Mouse (Mus musculus) pancreas, adult 10 weeks (tissue): ENCODE measurements around the gene Olfr5. TPM values are rescaled to one million over a fixed set of nuclear protein-coding genes. Genes with fewer than 3 reads are reported as not detected.

ENCODE experiments used
- polyA plus RNA-seq: library from polyadenylated mRNA; stranded (reverse); fragments of 350-450 nt; fragmentation: Illumina TruSeq; extraction: RNeasy Lipid Tissue Mini Kit (QIAGEN cat#74804); gene quantifications from one replicate; pipeline ENCODE4 v1.2.3, GENCODE M21; 2015; ENCODE audit warnings: low read depth, low replicate concordance; ENCODE audit not compliant: insufficient read depth

The Olfr5 gene
- not detected for polyA plus RNA-seq

GRCm38 (mm10) chr7:6486841-6487240 lies at the start of gene Olfr5:
Gene Olfr5, minus strand, starts transcription at chr7:6486941.

GRCm38 (mm10) chr7:6522850-6523249 lies 36.1 kb upstream of the Olfr5 start, which contains the start of gene Olfr1349:
Gene Olfr1349, minus strand, starts transcription at chr7:6522950.

GRCm38 (mm10) chr7:6508648-6509047 lies 21.9 kb upstream of the Olfr5 start, which contains the start of gene Olfr1348:
Gene Olfr1348, minus strand, starts transcription at chr7:6508748.

GRCm38 (mm10) chr7:6499655-6500054 lies 12.9 kb upstream of the Olfr5 start, which contains the start of gene Olfr1347:
Gene Olfr1347, minus strand, starts transcription at chr7:6499755.

GRCm38 (mm10) chr7:6466951-6467350 lies 19.8 kb downstream of the Olfr5 start, which contains the start of gene Olfr1346:
Gene Olfr1346, plus strand, starts transcription at chr7:6467101.

GRCm38 (mm10) chr7:6455868-6456267 lies 30.9 kb downstream of the Olfr5 start, which contains the start of gene Olfr1336:
Gene Olfr1336, plus strand, starts transcription at chr7:6456168.

GRCm38 (mm10) chr7:6438388-6438787 lies 48.4 kb downstream of the Olfr5 start, which contains the start of gene Olfr1344:
Gene Olfr1344, plus strand, starts transcription at chr7:6438688.

Other genes starting within 250 kb of the Olfr5 start
- gene Epp13, start 234.2 kb downstream of the Olfr5 start, polyA plus RNA-seq = not detected
- gene Zfp667, start 200.4 kb downstream of the Olfr5 start, polyA plus RNA-seq = 2.5 TPM
- 0.31 TPM for gene Zfp583, start 155.7 kb downstream of the Olfr5 start, polyA plus RNA-seq
- gene Gm3854, start 143.2 kb downstream of the Olfr5 start, polyA plus RNA-seq = 0.50 TPM
- 1.6 TPM for gene Zfp78, start 123.7 kb downstream of the Olfr5 start, polyA plus RNA-seq
- 2.3 TPM for gene Zfp28, start 103.6 kb downstream of the Olfr5 start, polyA plus RNA-seq
- not detected for gene Smim17, start 88.2 kb downstream of the Olfr5 start, polyA plus RNA-seq
- gene Gm20715, start 76.7 kb downstream of the Olfr5 start, polyA plus RNA-seq = not detected
- not detected for gene Olfr1344, start 48.3 kb downstream of the Olfr5 start, polyA plus RNA-seq
- gene Olfr1336, start 30.8 kb downstream of the Olfr5 start, polyA plus RNA-seq = not detected
- gene Olfr1346, start 19.8 kb downstream of the Olfr5 start, polyA plus RNA-seq = not detected
- gene Olfr1347, start 12.8 kb upstream of the Olfr5 start, polyA plus RNA-seq = not detected
- not detected for gene Olfr1348, start 21.8 kb upstream of the Olfr5 start, polyA plus RNA-seq
- not detected for gene Olfr1349, start 36.0 kb upstream of the Olfr5 start, polyA plus RNA-seq
- gene Olfr1350, start 77.9 kb upstream of the Olfr5 start, polyA plus RNA-seq = not detected
- 5.8 TPM for gene Zim1, start 209.5 kb upstream of the Olfr5 start, polyA plus RNA-seq
- gene Peg3, start 243.5 kb upstream of the Olfr5 start, polyA plus RNA-seq = 39.1 TPM
- gene Usp29, start 243.6 kb upstream of the Olfr5 start, polyA plus RNA-seq = 1.5 TPM